Mouse (Mus musculus) kidney, adult 2 months (tissue): Measurements from ENCODE around the gene Slc22a3.

Experiments used
- CTCF ChIP-seq: fragments of 200-500 bp; conservative IDR thresholded peaks from 2 replicates; pipeline ENCODE4 v1.5.1; 2011; ENCODE audit warnings: low read depth, mild to moderate bottlenecking, control low read depth, low read length, moderate library complexity, mixed read lengths; ENCODE audit not compliant: insufficient read depth, insufficient read length
- POLR2A ChIP-seq: fragments of 200-500 bp; IDR thresholded peaks from one replicate; pipeline ENCODE4 v1.6.1; 2011; ENCODE audit warnings: low read depth, low read length, control low read depth

GRCm38 (mm10) chr17:12506903-12507563 is 471 bp downstream of the Slc22a3 start:
- TF ChIP-seq CTCF (no peak), POLR2A (no peak)
